Mouse (Mus musculus): Measurements from ENCODE around the gene 1700020D05Rik.

- no peak for TF ChIP-seq EP300 (IDR thresholded peaks at IDR 0.05)
- no peak for TF ChIP-seq CTCF (IDR thresholded peaks at IDR 0.05)
Measured at GRCm38 (mm10) chr19:5532520-5532919, 28.9 kb upstream of the 1700020D05Rik start.

Measured in lung, postnatal 0 days (tissue).